Mouse (Mus musculus) layer of hippocampus, adult 9-11 months (tissue): ENCODE results near the gene Pmepa1.

ENCODE experiments used
- DNase-seq: peaks from one replicate; pipeline ENCODE4 v3.0.0; 2022

Pmepa1 gene

DNA sequence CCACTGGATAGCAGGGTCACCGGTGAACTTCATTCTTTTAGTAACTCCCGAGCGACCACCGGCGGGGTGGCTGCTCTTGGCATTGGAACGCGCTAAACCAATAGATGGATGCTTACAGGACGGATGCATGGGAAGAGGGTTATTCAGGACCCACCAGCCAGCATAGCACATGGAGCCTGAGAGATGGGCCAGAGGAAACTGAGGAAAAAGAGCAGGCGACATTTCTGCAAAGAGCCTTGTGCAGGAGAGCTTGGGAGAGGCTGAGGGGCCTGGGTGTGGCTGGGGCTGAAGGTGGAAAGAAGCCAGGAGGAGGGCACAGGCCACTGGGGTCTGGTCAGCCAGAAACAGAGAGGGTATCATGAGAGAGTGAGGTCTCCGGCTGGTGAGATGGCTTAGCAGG lies 93.0 kb downstream of the Pmepa1 start:
- DNase-seq: no peak

DNA sequence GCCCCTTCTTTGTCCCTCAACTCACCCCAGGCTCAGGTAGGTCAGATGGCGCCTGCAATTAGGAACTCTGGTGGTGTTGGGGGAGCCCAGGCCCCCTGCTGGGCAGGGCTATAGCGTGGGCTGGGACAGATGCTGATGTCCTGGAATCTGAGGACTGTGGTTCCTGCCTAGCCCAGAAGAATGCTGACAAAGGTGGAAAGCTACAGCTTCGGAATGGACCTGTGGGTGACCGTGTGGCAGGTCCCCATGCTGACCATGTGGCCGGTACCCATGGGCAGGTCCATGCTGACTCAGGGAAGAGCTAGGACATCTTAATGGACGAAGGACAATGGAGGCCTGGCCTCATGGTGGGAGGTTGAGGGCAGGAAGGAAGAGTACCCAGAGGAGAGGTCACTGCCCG lies 93.5 kb downstream of the Pmepa1 start:
- no peak for DNase-seq

DNA sequence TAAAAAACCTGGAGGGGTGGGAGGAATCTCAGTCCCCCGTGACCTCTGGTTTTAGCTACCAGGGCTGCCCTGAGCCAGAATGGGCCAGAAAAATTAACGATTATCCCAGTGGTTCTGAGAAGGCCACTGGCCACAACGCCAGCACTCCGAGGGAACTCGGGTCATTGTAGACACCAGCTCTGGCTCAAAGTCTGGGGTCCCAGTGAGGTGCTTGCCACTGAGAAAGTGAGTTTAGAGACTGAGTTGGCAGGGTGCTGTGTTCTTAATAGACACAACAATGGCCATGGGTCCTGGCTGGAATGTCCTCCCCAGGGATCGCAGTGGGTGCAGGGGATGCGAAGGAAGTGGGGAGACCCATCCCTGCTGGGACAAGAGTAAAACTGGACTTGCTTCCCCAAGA lies 94.4 kb downstream of the Pmepa1 start:
- no peak for DNase-seq

DNA sequence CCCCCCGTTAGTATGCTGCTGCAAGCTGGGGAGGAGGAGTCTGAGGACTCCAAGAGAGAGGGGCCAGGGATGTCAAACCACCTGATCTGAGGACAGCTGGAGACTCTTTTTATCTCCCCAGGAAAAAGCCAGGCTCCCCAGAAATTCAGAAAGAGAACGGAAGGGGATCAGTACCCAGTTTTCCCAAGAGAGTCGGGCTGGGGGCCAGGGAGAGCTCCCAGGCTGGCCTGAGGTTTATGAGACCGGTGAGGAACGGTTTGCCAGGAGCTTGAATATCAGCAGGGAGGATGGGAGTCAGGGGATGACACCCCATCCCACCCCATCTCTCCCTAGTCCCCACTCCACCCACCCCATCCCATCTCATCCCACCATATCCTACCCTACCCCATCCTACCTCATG lies 94.8 kb downstream of the Pmepa1 start:
- no peak for DNase-seq

DNA sequence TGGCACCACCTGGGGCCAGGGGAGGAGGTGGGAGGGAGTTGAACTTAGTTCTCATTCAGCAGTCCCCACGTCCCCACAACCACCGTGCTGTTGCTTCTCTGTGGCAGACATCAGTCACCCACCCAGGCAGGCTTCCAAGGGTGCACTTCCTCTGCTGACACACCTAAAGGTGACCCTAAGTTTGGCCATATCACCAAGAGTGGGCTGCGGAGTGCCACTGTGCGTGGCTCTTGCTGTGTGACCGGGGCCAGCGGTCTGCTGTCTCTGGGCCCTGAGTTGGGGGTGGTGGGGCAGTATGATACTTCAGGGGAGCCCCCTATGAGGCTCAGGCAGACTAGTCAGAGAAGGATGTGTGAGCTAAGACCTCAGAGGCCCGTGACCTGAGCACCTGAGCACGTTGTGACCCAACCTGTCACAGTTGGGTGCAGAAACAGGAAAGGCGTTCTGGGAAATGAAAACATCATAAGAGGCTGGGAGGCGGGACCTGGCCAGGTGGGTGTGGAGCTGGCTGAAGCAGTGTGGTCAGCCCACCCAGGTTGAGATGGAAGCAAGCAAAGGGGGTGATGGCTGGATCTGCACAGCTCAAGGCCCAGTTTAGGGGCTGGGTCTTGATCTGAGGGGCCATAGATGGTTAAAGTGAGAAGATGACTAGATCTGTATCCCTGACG lies 95.5 kb downstream of the Pmepa1 start:
- DNase-seq: no peak

DNA sequence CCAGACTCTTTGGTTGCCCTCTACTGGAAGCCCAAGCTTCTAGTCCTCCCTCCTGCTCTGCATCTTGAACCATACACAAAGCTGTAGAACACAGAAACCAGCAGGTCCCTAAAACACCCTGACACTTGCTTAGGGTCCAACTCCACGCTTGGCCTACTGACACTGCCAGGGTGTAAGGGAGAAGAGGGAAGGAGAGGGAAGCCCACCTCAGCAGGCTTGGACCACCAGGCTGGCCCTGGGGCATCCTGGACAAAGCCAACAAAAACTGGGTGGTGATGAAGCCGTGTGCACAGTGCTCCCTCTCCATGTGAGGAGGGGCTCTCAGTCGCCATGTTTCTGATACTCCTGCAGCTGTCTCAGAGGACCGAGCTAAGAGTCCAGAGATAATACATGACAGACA lies 96.3 kb downstream of the Pmepa1 start:
- no peak for DNase-seq

DNA sequence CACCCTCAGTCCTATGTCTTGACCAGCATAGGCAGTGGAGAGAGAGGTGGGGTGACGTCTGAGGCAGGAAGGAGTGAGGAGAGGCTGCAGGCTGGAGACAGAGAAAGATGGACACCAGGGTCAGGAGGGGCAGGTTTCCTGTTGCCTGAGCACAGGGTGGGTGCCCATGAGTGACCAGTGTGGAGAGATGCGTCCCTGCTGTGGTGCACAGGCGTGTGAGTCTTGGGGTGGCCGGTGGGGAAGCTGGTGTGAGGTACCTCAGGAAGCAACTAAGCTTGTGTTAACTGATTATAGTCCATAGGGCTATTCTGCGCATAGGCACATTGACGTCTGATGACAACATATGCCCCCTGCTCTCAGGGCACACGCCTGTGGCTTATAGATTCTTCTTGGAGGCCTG lies 97.3 kb downstream of the Pmepa1 start:
- no peak for DNase-seq

DNA sequence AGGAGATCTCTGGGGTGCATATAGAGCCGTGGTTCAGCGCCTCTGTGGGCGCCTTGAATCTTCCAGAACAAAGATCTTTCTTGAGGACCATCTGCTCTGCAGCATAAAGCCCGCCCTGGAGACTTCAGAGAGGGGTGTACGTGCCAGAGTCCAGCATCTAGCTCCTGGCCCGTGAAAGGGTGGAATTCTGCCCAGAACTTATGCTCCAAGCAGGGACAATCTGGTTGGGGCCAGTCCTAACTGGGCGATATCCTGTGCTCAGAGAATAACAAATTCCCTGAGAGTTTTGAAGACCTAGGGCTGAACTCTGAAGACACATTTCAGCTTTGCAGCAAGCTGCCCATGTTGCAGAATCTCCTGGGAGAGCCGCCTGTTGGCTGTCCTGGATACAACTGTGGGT lies 98.4 kb downstream of the Pmepa1 start:
- no peak for DNase-seq

DNA sequence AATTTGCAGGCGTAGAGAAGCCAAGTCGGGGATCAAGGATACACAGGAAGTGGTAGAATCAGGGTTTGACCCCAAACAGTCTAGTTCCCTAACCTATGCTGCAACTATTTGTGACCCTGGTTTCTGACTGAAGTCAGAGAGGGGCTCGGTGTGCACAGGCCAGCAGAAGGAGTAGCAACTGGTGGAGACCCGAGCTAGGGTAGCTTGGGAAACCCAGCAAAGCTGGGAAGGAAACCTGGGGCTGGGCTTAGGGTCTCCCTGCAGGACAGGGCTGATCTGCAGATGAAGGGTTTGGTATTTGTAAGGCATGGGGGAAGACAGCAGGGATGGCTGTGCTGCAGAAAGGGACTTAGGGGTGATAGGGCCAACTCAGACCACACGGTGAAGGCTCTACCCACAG lies 98.9 kb downstream of the Pmepa1 start:
- no peak for DNase-seq

DNA sequence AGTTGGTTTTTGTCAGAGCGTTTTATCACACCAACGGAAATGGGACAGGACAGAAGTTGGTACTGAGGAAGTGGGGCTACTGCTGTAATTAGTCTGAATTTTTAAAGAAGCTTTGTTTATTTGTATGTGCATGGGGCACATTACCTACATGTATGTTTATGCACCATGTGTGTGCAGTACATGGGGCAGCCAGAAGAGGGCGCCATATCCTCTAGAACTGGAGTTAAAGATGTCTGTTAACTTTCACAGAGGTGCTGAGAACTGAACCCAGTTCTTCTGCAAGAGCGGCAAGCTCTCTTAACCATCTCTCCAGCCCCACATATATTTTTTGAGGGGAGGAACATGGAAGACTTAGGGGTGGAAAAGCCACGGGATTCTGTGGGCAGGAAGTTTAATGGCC lies 100.6 kb downstream of the Pmepa1 start:
- DNase-seq: no peak

DNA sequence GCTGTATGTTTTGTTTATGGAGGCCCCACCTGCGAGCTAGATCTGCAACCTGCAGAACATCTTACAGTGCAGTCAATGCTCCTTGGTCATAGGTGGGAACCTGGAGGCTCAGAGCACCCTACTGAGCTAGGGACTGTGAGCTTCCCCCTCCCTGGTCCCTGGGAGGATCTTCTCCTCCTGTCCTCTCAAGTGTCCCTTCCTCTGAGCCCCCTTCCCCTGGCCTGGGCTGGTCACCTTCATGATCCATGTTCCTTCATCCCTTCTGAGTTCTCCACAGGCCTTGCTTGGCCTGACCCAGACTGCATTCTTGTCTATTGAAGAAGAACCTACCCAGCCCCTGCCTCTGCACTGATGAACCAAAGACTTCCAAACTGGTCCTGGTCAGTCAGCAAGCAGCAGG lies 101.8 kb downstream of the Pmepa1 start:
- no peak for DNase-seq
